Mouse (Mus musculus) limb, embryonic 15.5 days (tissue): ENCODE results near the gene Gpr15. TPM values are rescaled to one million over a fixed set of nuclear protein-coding genes. Genes with fewer than 3 reads are reported as not detected.

Experiments
- ATAC-seq: fragments of 200-750 bp; cut with Nextera tagmentation; 2 replicates; pipeline ENCODE4 v1.8.0; 2017; ENCODE audit warnings: low read depth, moderate TSS enrichment; ENCODE audit not compliant: insufficient number of reproducible peaks, low FRiP score, low TSS enrichment
- H3K27ac ChIP-seq: fragments of 300-500 bp; sonication (generic); 2 replicates; pipeline ENCODE4 v1.5.1; 2015; ENCODE audit warnings: moderate library complexity, mild to moderate bottlenecking, inconsistent platforms
- H3K27me3 ChIP-seq: fragments of 300-500 bp; sonication (generic); 2 replicates; pipeline ENCODE4 v1.6.1; 2015; ENCODE audit warnings: inconsistent platforms
- H3K36me3 ChIP-seq: fragments of 300-500 bp; sonication (generic); 2 replicates; pipeline ENCODE4 v1.6.1; 2015; ENCODE audit warnings: inconsistent platforms
- H3K4me1 ChIP-seq: fragments of 300-500 bp; sonication (generic); 2 replicates; pipeline ENCODE4 v1.6.1; 2015; ENCODE audit warnings: inconsistent platforms
- H3K4me2 ChIP-seq: fragments of 300-500 bp; sonication (generic); 2 replicates; pipeline ENCODE4 v1.6.1; 2015; ENCODE audit warnings: mild to moderate bottlenecking, inconsistent platforms
- H3K4me3 ChIP-seq: fragments of 300-500 bp; sonication (generic); 2 replicates; pipeline ENCODE4 v1.5.1; 2015; ENCODE audit warnings: mild to moderate bottlenecking, inconsistent platforms
- H3K9ac ChIP-seq: fragments of 300-500 bp; sonication (generic); 2 replicates; pipeline ENCODE4 v1.6.1; 2015; ENCODE audit warnings: inconsistent platforms
- H3K9me3 ChIP-seq: fragments of 300-500 bp; sonication (generic); 2 replicates; pipeline ENCODE4 v1.6.1; 2016; ENCODE audit warnings: inconsistent platforms
- WGBS: fragments of 180-500 bp; shearing (Covaris S2); methylation state at CpG from one replicate; pipeline ENCODE4 v1.1.7; 2015; 5-methylcytosine and 5-hydroxymethylcytosine counted together
- polyA plus RNA-seq: library from polyadenylated mRNA; unstranded; fragments of >200 nt; fragmentation: Nextera tagmentation; extraction: Ambion mirVana; gene quantifications from 2 replicates; pipeline ENCODE4 v1.2.1, GENCODE M21; 2015

Gene Gpr15
- polyA plus RNA-seq, 1 experiment from 2014 or later: not detected

GRCm38 (mm10) chr16:58700174-58700573 is 18.7 kb downstream of the Gpr15 start:
- Histone ChIP-seq H3K9me3 (no peaks in the 10 kb centered on the region), H3K36me3 (no peaks in the 10 kb centered on the region), H3K4me1 (no peaks in the 10 kb centered on the region), H3K27me3 (no peaks in the 10 kb centered on the region), H3K27ac (no peak overlapping the region), H3K4me2 (no peak overlapping the region), H3K9ac (no peak overlapping the region), H3K4me3 (no peak overlapping the region)
- no peak for ATAC-seq
- WGBS: 73% methylated on average over 6 of the region's 6 CpGs

- no peak for ATAC-seq
- Histone ChIP-seq H3K4me1 (no peaks in the 10 kb centered on the region), H3K4me2 (no peak overlapping the region), H3K9ac (no peak overlapping the region), H3K4me3 (no peak overlapping the region), H3K27me3 (no peaks in the 10 kb centered on the region), H3K36me3 (no peaks in the 10 kb centered on the region), H3K27ac (no peak overlapping the region), H3K9me3 (no peaks in the 10 kb centered on the region)
- WGBS: 97% methylated on average over 1 of the region's 1 CpGs
Measured at GRCm38 (mm10) chr16:58697261-58697660, 21.6 kb downstream of the Gpr15 start.

GRCm38 (mm10) chr16:58696796-58697195 is 22.1 kb downstream of the Gpr15 start:
- 79% methylated on average over 3 of the region's 3 CpGs for WGBS
- Histone ChIP-seq H3K36me3 (no peaks in the 10 kb centered on the region), H3K27me3 (no peaks in the 10 kb centered on the region), H3K9me3 (no peaks in the 10 kb centered on the region), H3K27ac (no peak overlapping the region), H3K4me1 (no peaks in the 10 kb centered on the region), H3K4me2 (no peak overlapping the region), H3K4me3 (no peak overlapping the region), H3K9ac (no peak overlapping the region)
- no peak for ATAC-seq

- ATAC-seq: no peak
- Histone ChIP-seq H3K36me3 (no peaks in the 10 kb centered on the region), H3K4me3 (no peak overlapping the region), H3K4me1 (no peaks in the 10 kb centered on the region), H3K27ac (no peak overlapping the region), H3K9ac (no peak overlapping the region), H3K9me3 (no peaks in the 10 kb centered on the region), H3K4me2 (no peak overlapping the region), H3K27me3 (no peaks in the 10 kb centered on the region)
- 91% methylated on average over 5 of the region's 5 CpGs for WGBS
Measured at GRCm38 (mm10) chr16:58694091-58694490, 24.8 kb downstream of the Gpr15 start.

GRCm38 (mm10) chr16:58690322-58690732 is 28.5 kb downstream of the Gpr15 start:
- no peak overlapping the region for H3K9ac ChIP-seq
- no peak for ATAC-seq
- no peaks in the 10 kb centered on the region for H3K36me3 ChIP-seq
- no peaks in the 10 kb centered on the region for H3K27me3 ChIP-seq
- H3K27ac ChIP-seq: no peak overlapping the region
- H3K9me3 ChIP-seq: no peaks in the 10 kb centered on the region
- H3K4me2 ChIP-seq: no peak overlapping the region
- H3K4me1 ChIP-seq: no peaks in the 10 kb centered on the region
- WGBS: 83% methylated on average over 5 of the region's 5 CpGs
- no peak overlapping the region for H3K4me3 ChIP-seq

GRCm38 (mm10) chr16:58689555-58690169 is 29.2 kb downstream of the Gpr15 start:
- no peak overlapping the region for H3K4me2 ChIP-seq
- no peaks in the 10 kb centered on the region for H3K4me1 ChIP-seq
- H3K9ac ChIP-seq: no peak overlapping the region
- H3K9me3 ChIP-seq: no peaks in the 10 kb centered on the region
- no peaks in the 10 kb centered on the region for H3K27me3 ChIP-seq
- no peak for ATAC-seq
- no peak overlapping the region for H3K27ac ChIP-seq
- WGBS: 82% methylated on average over 5 of the region's 5 CpGs
- no peaks in the 10 kb centered on the region for H3K36me3 ChIP-seq
- H3K4me3 ChIP-seq: no peak overlapping the region

GRCm38 (mm10) chr16:58688534-58688933 is 30.3 kb downstream of the Gpr15 start:
- Histone ChIP-seq H3K9ac (no peak overlapping the region), H3K4me3 (no peak overlapping the region), H3K9me3 (no peaks in the 10 kb centered on the region), H3K36me3 (no peaks in the 10 kb centered on the region), H3K4me2 (no peak overlapping the region), H3K27ac (no peak overlapping the region), H3K27me3 (no peaks in the 10 kb centered on the region), H3K4me1 (no peaks in the 10 kb centered on the region)
- ATAC-seq: no peak
- 97% methylated on average over 1 of the region's 1 CpGs for WGBS

- Histone ChIP-seq H3K9ac (no peak overlapping the region), H3K9me3 (no peaks in the 10 kb centered on the region), H3K4me3 (no peak overlapping the region), H3K36me3 (peaks cover 9% of the 10 kb centered on the region; the same call in 1 of the 2 replicates), H3K27ac (no peak overlapping the region), H3K4me1 (no peaks in the 10 kb centered on the region), H3K27me3 (no peaks in the 10 kb centered on the region), H3K4me2 (no peak overlapping the region)
- WGBS: 66% methylated on average over 20 of the region's 20 CpGs
- ATAC-seq: no peak
Measured at GRCm38 (mm10) chr16:58685548-58686537, 33.0 kb downstream of the Gpr15 start.

GRCm38 (mm10) chr16:58684537-58684936 is 34.3 kb downstream of the Gpr15 start:
- Histone ChIP-seq H3K4me2 (no peak overlapping the region), H3K9me3 (no peaks in the 10 kb centered on the region), H3K4me3 (no peak overlapping the region), H3K4me1 (no peaks in the 10 kb centered on the region), H3K36me3 (peaks cover 9% of the 10 kb centered on the region; the same call in 1 of the 2 replicates), H3K27ac (no peak overlapping the region), H3K27me3 (no peaks in the 10 kb centered on the region), H3K9ac (no peak overlapping the region)
- no peak for ATAC-seq

GRCm38 (mm10) chr16:58683911-58684310 is 35.0 kb downstream of the Gpr15 start:
- Histone ChIP-seq H3K4me3 (no peak overlapping the region), H3K9ac (no peak overlapping the region), H3K27ac (no peak overlapping the region), H3K4me1 (no peaks in the 10 kb centered on the region), H3K4me2 (no peak overlapping the region), H3K27me3 (no peaks in the 10 kb centered on the region), H3K9me3 (no peaks in the 10 kb centered on the region), H3K36me3 (peaks cover 9% of the 10 kb centered on the region; the same call in 1 of the 2 replicates)
- WGBS: 89% methylated on average over 4 of the region's 4 CpGs
- ATAC-seq: no peak

- WGBS: 71% methylated on average over 7 of the region's 7 CpGs
- no peak for ATAC-seq
- H3K4me1 ChIP-seq: no peaks in the 10 kb centered on the region
- peaks cover 16% of the 10 kb centered on the region for H3K36me3 ChIP-seq
- H3K4me2 ChIP-seq: no peak overlapping the region
- H3K9me3 ChIP-seq: no peaks in the 10 kb centered on the region
- H3K9ac ChIP-seq: no peak overlapping the region
- H3K27ac ChIP-seq: no peak overlapping the region
- H3K4me3 ChIP-seq: no peak overlapping the region
- H3K27me3 ChIP-seq: no peaks in the 10 kb centered on the region
Measured at GRCm38 (mm10) chr16:58682870-58683269, 36.0 kb downstream of the Gpr15 start.

GRCm38 (mm10) chr16:58682046-58682445 is 36.8 kb downstream of the Gpr15 start:
- Histone ChIP-seq H3K27me3 (no peaks in the 10 kb centered on the region), H3K27ac (no peak overlapping the region), H3K4me2 (no peak overlapping the region), H3K4me1 (no peaks in the 10 kb centered on the region), H3K4me3 (no peak overlapping the region), H3K36me3 (peaks cover 24% of the 10 kb centered on the region), H3K9ac (no peak overlapping the region), H3K9me3 (no peaks in the 10 kb centered on the region)
- ATAC-seq: no peak
- WGBS: 89% methylated on average over 6 of the region's 6 CpGs
